Mouse (Mus musculus) neural tube, embryonic 14.5 days (tissue): ENCODE data around the gene Wdr4. TPM values are rescaled to one million over a fixed set of nuclear protein-coding genes. Genes with fewer than 3 reads are reported as not detected.

Experiments
- ATAC-seq: fragments of 200-750 bp; cut with Nextera tagmentation; 2 replicates; pipeline ENCODE4 v1.8.0; 2017; ENCODE audit warnings: low read depth, mild to moderate bottlenecking, moderate TSS enrichment, moderate library complexity
- H3K27ac ChIP-seq: fragments of 300-500 bp; sonication (generic); 2 replicates; pipeline ENCODE4 v1.5.1; 2014; ENCODE audit warnings: low read depth, mild to moderate bottlenecking, control low read depth, low read length, moderate library complexity, mixed read lengths
- H3K27me3 ChIP-seq: fragments of 300-500 bp; sonication (generic); 2 replicates; pipeline ENCODE4 v1.6.1; 2014; ENCODE audit warnings: low read length; ENCODE audit not compliant: control insufficient read depth, insufficient read depth
- H3K36me3 ChIP-seq: fragments of 300-500 bp; sonication (generic); 2 replicates; pipeline ENCODE4 v1.6.1; 2014; ENCODE audit warnings: low read length, mixed read lengths; ENCODE audit not compliant: control insufficient read depth, insufficient read depth
- H3K4me1 ChIP-seq: fragments of 300-500 bp; sonication (generic); 2 replicates; pipeline ENCODE4 v1.6.1; 2014; ENCODE audit warnings: low read length; ENCODE audit not compliant: control insufficient read depth, insufficient read depth
- H3K4me2 ChIP-seq: fragments of 300-500 bp; sonication (generic); 2 replicates; pipeline ENCODE4 v1.6.1; 2014; ENCODE audit warnings: mild to moderate bottlenecking, low read depth, low read length, control low read depth
- H3K4me3 ChIP-seq: fragments of 300-500 bp; sonication (generic); 2 replicates; pipeline ENCODE4 v1.5.1; 2014; ENCODE audit warnings: low read depth, low read length, control low read depth, mixed read lengths
- H3K9ac ChIP-seq: fragments of 300-500 bp; sonication (generic); replicated peaks from 2 replicates; pipeline ENCODE4 v1.6.1; 2014; ENCODE audit warnings: low read depth, mild to moderate bottlenecking, control low read depth, low read length, mixed read lengths
- H3K9me3 ChIP-seq: fragments of 300-500 bp; sonication (generic); 2 replicates; pipeline ENCODE4 v1.6.1; 2016; ENCODE audit warnings: low read length; ENCODE audit not compliant: control insufficient read depth
- WGBS: fragments of 180-500 bp; shearing (Covaris S2); extraction: QIAGEN DNeasy Blood & Tissue Kit; methylation state at CpG from one replicate; pipeline ENCODE4 v1.1.7; 2014; 5-methylcytosine and 5-hydroxymethylcytosine counted together
- polyA plus RNA-seq: library from polyadenylated mRNA; unstranded; fragments of >200 nt; fragmentation: Nextera tagmentation; extraction: Ambion mirVana; gene quantifications from 2 replicates; pipeline ENCODE4 v1.2.1, GENCODE M21; 2014

Gene Wdr4
- polyA plus RNA-seq, 1 experiment from 2014 or later = 29.9 TPM

GRCm38 (mm10) chr17:31505013-31505412 lies 14.8 kb downstream of the Wdr4 start:
- no peak for ATAC-seq
- 38% methylated on average over 5 of the region's 5 CpGs for WGBS
- Histone ChIP-seq H3K36me3 (peaks cover 38% of the 10 kb centered on the region), H3K9me3 (no peaks in the 10 kb centered on the region), H3K9ac (no peak overlapping the region), H3K4me3 (no peak overlapping the region), H3K4me1 (peaks cover 5% of the 10 kb centered on the region; the same call in 1 of the 2 replicates), H3K27me3 (no peaks in the 10 kb centered on the region), H3K27ac (no peak overlapping the region), H3K4me2 (no peak overlapping the region)

GRCm38 (mm10) chr17:31503936-31504335 lies 15.8 kb downstream of the Wdr4 start:
- Histone ChIP-seq H3K4me2 (no peak overlapping the region), H3K9me3 (no peaks in the 10 kb centered on the region), H3K4me3 (no peak overlapping the region), H3K36me3 (peaks cover 39% of the 10 kb centered on the region), H3K9ac (no peak overlapping the region), H3K27ac (no peak overlapping the region), H3K27me3 (no peaks in the 10 kb centered on the region), H3K4me1 (peaks cover 5% of the 10 kb centered on the region; the same call in 1 of the 2 replicates)
- WGBS = 86% methylated on average over 2 of the region's 2 CpGs
- ATAC-seq = no peak

GRCm38 (mm10) chr17:31503337-31503736 lies 16.4 kb downstream of the Wdr4 start:
- no peak overlapping the region for H3K4me2 ChIP-seq
- H3K36me3 ChIP-seq = peaks cover 42% of the 10 kb centered on the region
- H3K27ac ChIP-seq = no peak overlapping the region
- H3K4me1 ChIP-seq = peaks cover 5% of the 10 kb centered on the region; the same call in 1 of the 2 replicates
- WGBS = 96% methylated on average over 12 of the region's 12 CpGs
- H3K4me3 ChIP-seq = no peak overlapping the region
- no peak for ATAC-seq
- H3K9me3 ChIP-seq = no peaks in the 10 kb centered on the region
- no peaks in the 10 kb centered on the region for H3K27me3 ChIP-seq
- no peak overlapping the region for H3K9ac ChIP-seq

GRCm38 (mm10) chr17:31502261-31502927 lies 17.4 kb downstream of the Wdr4 start:
- WGBS = 95% methylated on average over 12 of the region's 12 CpGs
- Histone ChIP-seq H3K36me3 (peaks cover 49% of the 10 kb centered on the region), H3K9ac (no peak overlapping the region), H3K4me1 (peaks cover 5% of the 10 kb centered on the region; the same call in 1 of the 2 replicates), H3K9me3 (no peaks in the 10 kb centered on the region), H3K4me2 (no peak overlapping the region), H3K27me3 (no peaks in the 10 kb centered on the region), H3K4me3 (no peak overlapping the region), H3K27ac (no peak overlapping the region)
- ATAC-seq = no peak

- H3K4me1 ChIP-seq = peaks cover 5% of the 10 kb centered on the region; the same call in 1 of the 2 replicates
- H3K27ac ChIP-seq = no peak overlapping the region
- H3K36me3 ChIP-seq = peaks cover 60% of the 10 kb centered on the region
- H3K4me3 ChIP-seq = no peak overlapping the region
- no peak overlapping the region for H3K9ac ChIP-seq
- H3K27me3 ChIP-seq = no peaks in the 10 kb centered on the region
- no peak for ATAC-seq
- H3K4me2 ChIP-seq = no peak overlapping the region
- WGBS = 86% methylated on average over 3 of the region's 3 CpGs
- H3K9me3 ChIP-seq = no peaks in the 10 kb centered on the region
These were observed 18.9 kb downstream of the Wdr4 start for GRCm38 (mm10) chr17:31500908-31501307.

GRCm38 (mm10) chr17:31500416-31500815 lies 19.4 kb downstream of the Wdr4 start:
- Histone ChIP-seq H3K9ac (no peak overlapping the region), H3K9me3 (no peaks in the 10 kb centered on the region), H3K36me3 (peaks cover 60% of the 10 kb centered on the region), H3K4me3 (no peak overlapping the region), H3K4me2 (no peak overlapping the region), H3K27ac (no peak overlapping the region), H3K4me1 (peaks cover 4% of the 10 kb centered on the region; the same call in 1 of the 2 replicates), H3K27me3 (no peaks in the 10 kb centered on the region)
- 88% methylated on average over 8 of the region's 8 CpGs for WGBS
- no peak for ATAC-seq

GRCm38 (mm10) chr17:31499725-31500124 lies 20.1 kb downstream of the Wdr4 start:
- H3K9ac ChIP-seq = no peak overlapping the region
- no peak overlapping the region for H3K4me3 ChIP-seq
- no peak overlapping the region for H3K27ac ChIP-seq
- H3K27me3 ChIP-seq = no peaks in the 10 kb centered on the region
- H3K9me3 ChIP-seq = no peaks in the 10 kb centered on the region
- WGBS = 93% methylated on average over 12 of the region's 12 CpGs
- H3K4me2 ChIP-seq = no peak overlapping the region
- H3K4me1 ChIP-seq = no peaks in the 10 kb centered on the region
- H3K36me3 ChIP-seq = peaks cover 60% of the 10 kb centered on the region
- no peak for ATAC-seq

- Histone ChIP-seq H3K9ac (no peak overlapping the region), H3K9me3 (no peaks in the 10 kb centered on the region), H3K27ac (no peak overlapping the region), H3K4me2 (no peak overlapping the region), H3K27me3 (no peaks in the 10 kb centered on the region), H3K36me3 (peaks cover 49% of the 10 kb centered on the region), H3K4me3 (no peak overlapping the region), H3K4me1 (no peaks in the 10 kb centered on the region)
- WGBS = 88% methylated on average over 6 of the region's 6 CpGs
- ATAC-seq = no peak
These were observed 22.1 kb downstream of the Wdr4 start for GRCm38 (mm10) chr17:31497726-31498125.

- peaks cover 39% of the 10 kb centered on the region; the same call in 1 of the 2 replicates for H3K36me3 ChIP-seq
- 89% methylated on average over 1 of the region's 1 CpGs for WGBS
These were observed 24.8 kb downstream of the Wdr4 start for GRCm38 (mm10) chr17:31494989-31495388.

More at GRCm38 (mm10) chr17:31494989-31495388, 24.8 kb downstream of the Wdr4 start:
- Histone ChIP-seq H3K9me3 (no peaks in the 10 kb centered on the region), H3K27ac (no peak overlapping the region), H3K9ac (no peak overlapping the region), H3K27me3 (no peaks in the 10 kb centered on the region), H3K4me2 (no peak overlapping the region), H3K4me3 (no peak overlapping the region), H3K4me1 (no peaks in the 10 kb centered on the region)
- no peak for ATAC-seq
